Mouse (Mus musculus) hindbrain, postnatal 0 days (tissue): ENCODE data around the gene Efcab8. TPM values are rescaled to one million over a fixed set of nuclear protein-coding genes. Genes with fewer than 3 reads are reported as not detected.
"Not testable (repeated sequence)": the region's sequence is repeated elsewhere in the genome, so short reads cannot be mapped to it uniquely, and the experiment has no call there.

ENCODE experiments used
- ATAC-seq: fragments of 200-750 bp; cut with Nextera tagmentation; 2 replicates; pipeline ENCODE4 v1.8.0; 2017; ENCODE audit warnings: mild to moderate bottlenecking, moderate TSS enrichment, moderate library complexity
- DNase-seq: peaks from one replicate; pipeline ENCODE4 v3.0.0-alpha.2; 2015; ENCODE audit warnings: low spot score
- H3K27ac ChIP-seq: fragments of 300-500 bp; sonication (generic); 2 replicates; pipeline ENCODE4 v1.5.1; 2014; ENCODE audit warnings: mild to moderate bottlenecking
- H3K27me3 ChIP-seq: fragments of 300-500 bp; sonication (generic); 2 replicates; pipeline ENCODE4 v1.6.1; 2014; ENCODE audit warnings: low read length, mixed read lengths; ENCODE audit not compliant: insufficient read depth
- H3K36me3 ChIP-seq: fragments of 300-500 bp; sonication (generic); 2 replicates; pipeline ENCODE4 v1.6.1; 2014; ENCODE audit warnings: low read length, mixed read lengths; ENCODE audit not compliant: insufficient read depth
- H3K4me1 ChIP-seq: fragments of 300-500 bp; sonication (generic); 2 replicates; pipeline ENCODE4 v1.6.1; 2014; ENCODE audit warnings: antibody characterized with exemption, low read length, mixed read lengths; ENCODE audit not compliant: insufficient read depth
- H3K4me2 ChIP-seq: fragments of 300-500 bp; sonication (generic); 2 replicates; pipeline ENCODE4 v1.6.1; 2014; ENCODE audit warnings: low read depth, mild to moderate bottlenecking, low read length, moderate library complexity, mixed read lengths
- H3K4me3 ChIP-seq: fragments of 300-500 bp; sonication (generic); 2 replicates; pipeline ENCODE4 v1.5.1; 2014; ENCODE audit warnings: low read length
- H3K9ac ChIP-seq: fragments of 300-500 bp; sonication (generic); replicated peaks from 2 replicates; pipeline ENCODE4 v1.6.1; 2014; ENCODE audit warnings: mild to moderate bottlenecking, low read length, moderate library complexity, mixed read lengths
- H3K9me3 ChIP-seq: fragments of 300-500 bp; sonication (generic); 2 replicates; pipeline ENCODE4 v1.6.1; 2016; ENCODE audit warnings: low read length, mixed read lengths
- CTCF ChIP-seq: IDR thresholded peaks from 2 replicates; pipeline ENCODE4 v1.5.1; 2016; ENCODE audit warnings: antibody characterized with exemption, control low read depth, low read depth
- WGBS: fragments of 180-500 bp; shearing (Covaris S2); extraction: QIAGEN DNeasy Blood & Tissue Kit; methylation state at CpG from one replicate; pipeline ENCODE4 v1.1.7; 2014; 5-methylcytosine and 5-hydroxymethylcytosine counted together
- polyA plus RNA-seq: library from polyadenylated mRNA; unstranded; fragments of >200 nt; fragmentation: Nextera tagmentation; extraction: Ambion mirVana; gene quantifications from 2 replicates; pipeline ENCODE4 v1.2.1, GENCODE M21; 2015
- total RNA-seq: library from RNA; depleted of rRNA; stranded (reverse); fragments of >200 nt; gene quantifications from 2 replicates; pipeline ENCODE4 v1.2.3, GENCODE M21; 2014

The Efcab8 gene
- total and polyA plus RNA-seq, 2 experiments from 2014 or later, result 0.04 TPM; not detected in 1

DNA sequence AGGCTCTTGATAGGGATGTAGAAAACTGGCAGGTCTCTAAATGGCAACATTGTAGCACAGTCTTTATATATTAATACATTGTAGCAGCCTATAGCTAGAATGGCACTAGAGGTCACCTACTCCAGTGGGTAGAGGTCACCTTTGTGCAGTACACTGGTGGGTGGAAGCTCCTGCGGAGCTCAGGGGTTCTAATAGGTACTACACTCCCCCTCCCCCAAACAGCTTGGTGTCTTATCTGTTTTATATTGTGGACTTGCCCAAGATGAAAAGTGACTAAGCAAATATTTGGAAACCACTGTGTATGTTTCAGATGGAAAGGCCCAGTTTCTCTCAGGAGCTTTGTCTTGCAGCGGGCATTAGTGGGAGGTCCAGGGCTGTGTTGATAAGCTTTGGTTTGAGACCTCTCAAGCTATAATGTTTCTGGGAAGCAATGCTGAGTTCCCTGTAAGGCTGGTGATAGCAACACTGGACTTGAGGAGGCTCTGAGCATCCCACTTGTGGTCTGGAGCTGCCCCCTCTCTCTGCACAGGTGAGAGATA, 42.3 kb downstream of the Efcab8 start:
- no peak overlapping the region for H3K27ac ChIP-seq
- H3K27me3 ChIP-seq, result no peaks in the 10 kb centered on the region
- 0 out of 2 replicates have a peak, but pooled peaks cover 6% of the 10 kb centered on the region for H3K4me1 ChIP-seq
- ATAC-seq (no peak), DNase-seq (no peak)
- H3K36me3 ChIP-seq, result no peaks in the 10 kb centered on the region
- 97% methylated on average over 2 of the region's 2 CpGs for WGBS
- H3K9me3 ChIP-seq, result no peaks in the 10 kb centered on the region
- H3K4me3 ChIP-seq, result no peak overlapping the region
- no peak for TF ChIP-seq CTCF
- H3K4me2 ChIP-seq, result no peak overlapping the region
- H3K9ac ChIP-seq, result no peak overlapping the region

DNA sequence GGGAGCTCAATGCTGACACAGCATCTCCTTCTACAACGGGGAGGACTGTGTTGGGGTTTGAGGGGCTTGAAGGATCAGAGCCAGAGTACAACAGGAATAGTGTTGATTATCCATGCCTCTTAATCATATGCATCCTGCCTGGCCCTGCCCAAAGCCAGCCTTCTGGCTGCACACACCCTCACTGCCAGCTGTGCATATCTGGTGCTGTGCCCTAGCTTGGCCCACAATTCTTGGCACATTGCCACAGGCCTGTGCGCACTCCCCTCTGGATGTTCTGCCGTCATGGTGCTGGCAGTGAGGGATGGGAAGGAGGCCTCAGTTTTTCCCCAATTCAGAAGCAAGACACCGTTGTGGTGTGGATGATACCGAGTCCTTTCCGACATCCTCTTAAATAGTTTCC, 44.9 kb downstream of the Efcab8 start:
- H3K27ac ChIP-seq, result no peak overlapping the region
- ATAC-seq (peak; percentile 71), DNase-seq (peak; percentile 72)
- H3K36me3 ChIP-seq, result no peaks in the 10 kb centered on the region
- 39% methylated on average over 6 of the region's 6 CpGs for WGBS
- no peaks in the 10 kb centered on the region for H3K9me3 ChIP-seq
- no peak overlapping the region for H3K4me2 ChIP-seq
- TF ChIP-seq CTCF, result no peak
- 0 out of 2 replicates have a peak, but pooled peaks cover 6% of the 10 kb centered on the region for H3K4me1 ChIP-seq
- no peak overlapping the region for H3K9ac ChIP-seq
- no peaks in the 10 kb centered on the region for H3K27me3 ChIP-seq
- no peak overlapping the region for H3K4me3 ChIP-seq

DNA sequence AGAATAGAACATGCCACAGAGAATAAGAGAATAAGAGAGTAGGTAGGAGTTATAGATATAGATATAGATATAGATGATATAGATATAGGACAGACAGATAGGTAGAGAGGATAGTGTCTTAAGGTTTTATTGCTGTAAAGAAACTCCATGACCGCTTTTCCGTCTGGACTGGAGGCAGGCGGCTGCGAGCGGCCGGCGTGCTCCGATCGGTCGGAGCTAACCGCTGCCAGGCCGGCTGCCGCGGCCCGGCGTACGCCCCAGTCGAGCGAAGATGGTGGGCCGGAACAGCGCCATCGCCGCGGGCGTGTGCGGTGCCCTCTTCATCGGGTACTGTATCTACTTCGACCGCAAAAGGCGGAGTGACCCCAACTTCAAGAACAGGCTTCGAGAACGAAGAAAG, 46.2 kb downstream of the Efcab8 start:
- 79% methylated on average over 32 of the region's 32 CpGs for WGBS
- not testable (repeated sequence) for ATAC-seq

DNA sequence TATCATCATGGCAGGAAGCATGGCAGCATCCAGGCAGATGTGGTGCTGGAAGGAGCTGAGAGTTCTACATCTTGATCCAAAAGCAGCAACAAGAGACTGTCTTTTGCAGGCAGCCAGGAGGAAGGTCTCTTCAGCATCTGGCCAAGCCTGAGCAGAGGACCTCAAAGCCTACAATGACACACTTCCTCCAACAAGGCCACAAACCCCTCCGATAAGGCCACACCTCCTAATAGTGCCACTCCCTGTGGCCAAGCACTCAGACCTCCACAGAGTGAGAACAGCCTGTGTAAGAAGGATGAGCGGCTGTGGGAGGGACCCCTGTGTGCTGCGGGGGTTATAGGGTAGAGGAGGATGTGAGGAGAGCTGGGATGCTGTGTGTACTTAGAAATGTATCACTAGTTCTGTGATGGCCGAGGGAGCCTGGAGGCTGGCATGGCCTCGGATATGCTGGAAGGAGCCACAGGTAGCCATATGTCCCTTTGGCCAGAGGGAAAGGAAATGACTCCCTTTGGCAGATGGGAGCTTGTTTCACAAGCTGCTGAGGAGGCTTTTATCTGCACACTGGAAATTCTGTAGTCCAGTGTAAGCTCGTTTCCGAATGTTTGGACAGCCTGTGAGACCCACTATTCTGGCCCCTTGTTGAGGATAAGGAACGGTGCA, 47.6 kb downstream of the Efcab8 start:
- WGBS, result 71% methylated on average over 8 of the region's 8 CpGs
- H3K4me1 ChIP-seq, result 0 out of 2 replicates have a peak, but pooled peaks cover 6% of the 10 kb centered on the region
- no peak overlapping the region for H3K4me3 ChIP-seq
- H3K9me3 ChIP-seq, result no peaks in the 10 kb centered on the region
- H3K27me3 ChIP-seq, result no peaks in the 10 kb centered on the region
- DNase-seq, result peak; percentile 18
- TF ChIP-seq CTCF, result no peak
- no peak for ATAC-seq
- H3K27ac ChIP-seq, result no peak overlapping the region
- no peak overlapping the region for H3K4me2 ChIP-seq
- H3K36me3 ChIP-seq, result no peaks in the 10 kb centered on the region
- H3K9ac ChIP-seq, result no peak overlapping the region

More for the DNA sequence above, 46.2 kb downstream of the Efcab8 start:
- H3K4me3 ChIP-seq, H3K9me3 ChIP-seq, H3K4me2 ChIP-seq, H3K27me3 ChIP-seq, H3K9ac ChIP-seq, H3K27ac ChIP-seq, DNase-seq, H3K36me3 ChIP-seq, H3K4me1 ChIP-seq: not testable (repeated sequence)

- Histone ChIP-seq H3K4me1 (0 out of 2 replicates have a peak, but pooled peaks cover 6% of the 10 kb centered on the region), H3K36me3 (no peaks in the 10 kb centered on the region), H3K4me3 (no peak overlapping the region), H3K4me2 (no peak overlapping the region), H3K27me3 (no peaks in the 10 kb centered on the region), H3K9me3 (no peaks in the 10 kb centered on the region), H3K9ac (no peak overlapping the region), H3K27ac (no peak overlapping the region)
- ATAC-seq (no peak), DNase-seq (no peak)
- WGBS, result 90% methylated on average over 7 of the region's 7 CpGs
- TF ChIP-seq CTCF, result no peak
Observed at GRCm38 (mm10) chr2:153828704-153829103, 49.0 kb downstream of the Efcab8 start.

- Histone ChIP-seq H3K4me2 (no peak overlapping the region), H3K4me3 (no peak overlapping the region), H3K9me3 (no peaks in the 10 kb centered on the region), H3K4me1 (no peaks in the 10 kb centered on the region), H3K27me3 (no peaks in the 10 kb centered on the region), H3K36me3 (no peaks in the 10 kb centered on the region), H3K9ac (no peak overlapping the region), H3K27ac (no peak overlapping the region)
- ATAC-seq (no peak), DNase-seq (no peak)
- WGBS, result 92% methylated on average over 8 of the region's 8 CpGs
- no peak for TF ChIP-seq CTCF
Observed at GRCm38 (mm10) chr2:153833291-153833690, 53.6 kb downstream of the Efcab8 start.

GRCm38 (mm10) chr2:153842854-153843253, 63.1 kb downstream of the Efcab8 start:
- ATAC-seq (no peak), DNase-seq (no peak)
- 77% methylated on average over 8 of the region's 8 CpGs for WGBS
- H3K9me3 ChIP-seq, result no peaks in the 10 kb centered on the region
- H3K9ac ChIP-seq, result no peak overlapping the region
- H3K27ac ChIP-seq, result no peak overlapping the region
- no peaks in the 10 kb centered on the region for H3K4me1 ChIP-seq
- H3K36me3 ChIP-seq, result no peaks in the 10 kb centered on the region
- no peak overlapping the region for H3K4me3 ChIP-seq
- no peak overlapping the region for H3K4me2 ChIP-seq
- no peaks in the 10 kb centered on the region for H3K27me3 ChIP-seq
- no peak for TF ChIP-seq CTCF
